Mouse (Mus musculus) ES-E14 (cell line): ENCODE data around the gene Mbnl1.

Experiments
- CHD2 ChIP-seq: IDR thresholded peaks from 2 replicates; pipeline ENCODE4 v1.6.1; 2014; ENCODE audit warnings: mild to moderate bottlenecking, low read depth, low read length, inconsistent platforms
- HCFC1 ChIP-seq: IDR thresholded peaks from 2 replicates; pipeline ENCODE4 v1.6.1; 2012; ENCODE audit warnings: low read length, inconsistent platforms, borderline replicate concordance; ENCODE audit not compliant: insufficient read depth
- MAFK ChIP-seq: IDR thresholded peaks from 2 replicates; pipeline ENCODE4 v1.6.1; 2014; ENCODE audit warnings: mild to moderate bottlenecking, low read depth, low read length, inconsistent platforms; ENCODE audit not compliant: insufficient read depth
- ZC3H11A ChIP-seq: IDR thresholded peaks from 2 replicates; pipeline ENCODE4 v1.6.1; 2012; ENCODE audit warnings: low read depth, mild to moderate bottlenecking, inconsistent platforms, low read length, borderline replicate concordance
- ZNF384 ChIP-seq: IDR thresholded peaks from 2 replicates; pipeline ENCODE4 v1.6.1; 2012; ENCODE audit warnings: low read depth, low read length, inconsistent platforms

- TF ChIP-seq CHD2: no peak
- no peak for TF ChIP-seq ZC3H11A
- no peak for TF ChIP-seq HCFC1
- TF ChIP-seq ZNF384: no peak
- TF ChIP-seq MAFK: no peak
These were observed 28.2 kb downstream of the Mbnl1 start for GRCm38 (mm10) chr3:60500571-60501527.
